Mouse (Mus musculus) stomach, embryonic 14.5 days (tissue): ENCODE results near the gene Sez6. TPM values are rescaled to one million over a fixed set of nuclear protein-coding genes. Genes with fewer than 3 reads are reported as not detected.

Source experiments
- ATAC-seq: fragments of 200-750 bp; cut with Nextera tagmentation; 2 replicates; pipeline ENCODE4 v1.8.0; 2017; ENCODE audit warnings: low read depth, moderate TSS enrichment; ENCODE audit not compliant: insufficient number of reproducible peaks, insufficient read depth, low FRiP score
- H3K27ac ChIP-seq: fragments of 300-500 bp; sonication (generic); 2 replicates; pipeline ENCODE4 v1.5.1; 2014; ENCODE audit warnings: mild to moderate bottlenecking, low read length, moderate library complexity, mixed read lengths
- H3K27me3 ChIP-seq: fragments of 300-500 bp; sonication (generic); 2 replicates; pipeline ENCODE4 v1.6.1; 2014; ENCODE audit warnings: low read length, control low read depth, mixed read lengths; ENCODE audit not compliant: control insufficient read depth, insufficient read depth
- H3K36me3 ChIP-seq: fragments of 300-500 bp; sonication (generic); 2 replicates; pipeline ENCODE4 v1.6.1; 2014; ENCODE audit warnings: mild to moderate bottlenecking, control low read depth, low read length, moderate library complexity, mixed read lengths; ENCODE audit not compliant: control insufficient read depth, insufficient read depth
- H3K4me1 ChIP-seq: fragments of 300-500 bp; sonication (generic); 2 replicates; pipeline ENCODE4 v1.6.1; 2014; ENCODE audit warnings: low read length, control low read depth, mixed read lengths; ENCODE audit not compliant: control insufficient read depth, insufficient read depth
- H3K4me2 ChIP-seq: fragments of 300-500 bp; sonication (generic); replicated peaks from 2 replicates; pipeline ENCODE4 v1.6.1; 2014; ENCODE audit warnings: low read depth, low read length, control low read depth
- H3K4me3 ChIP-seq: fragments of 300-500 bp; sonication (generic); 2 replicates; pipeline ENCODE4 v1.5.1; 2014; ENCODE audit warnings: low read depth, low read length, control low read depth
- H3K9ac ChIP-seq: fragments of 300-500 bp; sonication (generic); replicated peaks from 2 replicates; pipeline ENCODE4 v1.6.1; 2014; ENCODE audit warnings: low read depth, mild to moderate bottlenecking, control low read depth, low read length, moderate library complexity, mixed read lengths
- H3K9me3 ChIP-seq: fragments of 300-500 bp; sonication (generic); 2 replicates; pipeline ENCODE4 v1.6.1; 2016; ENCODE audit warnings: low read depth, low read length, control low read depth; ENCODE audit not compliant: control insufficient read depth
- WGBS: fragments of 180-500 bp; shearing (Covaris S2); extraction: QIAGEN DNeasy Blood & Tissue Kit; methylation state at CpG from one replicate; pipeline ENCODE4 v1.1.7; 2014; 5-methylcytosine and 5-hydroxymethylcytosine counted together
- polyA plus RNA-seq: library from polyadenylated mRNA; unstranded; fragments of >200 nt; fragmentation: Nextera tagmentation; extraction: Ambion mirVana; gene quantifications from 2 replicates; pipeline ENCODE4 v1.2.1, GENCODE M21; 2014

The Sez6 gene
- polyA plus RNA-seq, 1 experiment from 2014 or later: 2.1 TPM

DNA sequence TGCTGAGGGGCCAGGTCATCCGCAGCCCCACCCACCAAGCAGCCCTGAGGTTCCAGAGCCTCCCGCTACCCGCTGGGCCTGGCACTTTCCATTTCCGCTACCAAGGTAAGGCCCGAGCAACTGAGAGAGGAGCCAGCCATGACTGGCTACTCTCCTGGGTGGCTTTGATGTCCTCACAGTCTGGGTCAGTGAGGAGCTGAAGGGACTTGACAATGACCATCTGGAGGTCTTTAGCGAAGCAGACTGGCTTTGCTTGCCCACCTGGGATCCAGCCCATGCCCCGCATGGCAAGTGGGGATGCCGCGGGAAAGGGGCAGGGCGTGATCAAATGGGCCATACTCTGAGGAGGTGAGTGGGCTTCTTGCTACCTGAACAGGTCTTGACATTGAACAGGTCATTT is 32.3 kb downstream of the Sez6 start:
- H3K27me3 ChIP-seq: no peaks in the 10 kb centered on the region
- no peak overlapping the region for H3K4me3 ChIP-seq
- H3K36me3 ChIP-seq: no peaks in the 10 kb centered on the region
- no peaks in the 10 kb centered on the region for H3K4me1 ChIP-seq
- H3K4me2 ChIP-seq: no peak overlapping the region
- WGBS: 89% methylated on average over 10 of the region's 10 CpGs
- H3K9me3 ChIP-seq: no peaks in the 10 kb centered on the region
- H3K9ac ChIP-seq: no peak overlapping the region
- no peak for ATAC-seq
- no peak overlapping the region for H3K27ac ChIP-seq

DNA sequence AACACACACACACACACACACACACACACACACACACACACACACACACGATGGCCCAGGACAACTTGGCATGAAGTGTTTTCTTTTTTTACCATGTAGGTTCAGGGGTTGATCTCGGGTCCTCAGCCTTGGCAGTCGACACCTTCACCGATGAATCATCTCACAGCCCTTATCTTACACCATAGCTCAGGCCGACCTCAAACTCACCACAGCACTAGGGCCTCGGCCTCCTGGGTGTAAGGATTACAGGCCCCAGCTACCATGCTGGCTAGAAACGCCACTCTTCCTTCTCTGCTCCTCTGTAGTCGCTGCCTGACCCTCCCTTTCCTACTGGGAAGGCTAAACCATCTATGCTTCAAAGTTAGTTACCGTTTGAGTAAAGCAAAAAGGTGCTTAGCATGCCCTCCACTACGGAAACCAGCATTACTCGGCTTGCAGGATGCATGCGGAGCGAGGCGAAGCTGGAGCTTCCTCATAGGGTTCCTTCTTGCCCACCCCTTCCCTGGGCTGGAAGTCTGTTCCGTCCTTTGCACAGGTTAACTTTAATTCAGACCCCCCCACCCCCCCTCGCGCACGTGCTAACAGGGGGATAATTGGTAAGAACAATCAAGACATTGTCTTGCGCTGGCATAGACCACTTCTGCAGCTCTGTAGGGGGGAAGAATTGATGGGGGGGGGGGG is 34.0 kb downstream of the Sez6 start:
- Histone ChIP-seq H3K9ac (no peak overlapping the region), H3K36me3 (no peaks in the 10 kb centered on the region), H3K4me3 (no peak overlapping the region), H3K9me3 (no peaks in the 10 kb centered on the region), H3K4me2 (no peak overlapping the region), H3K27me3 (no peaks in the 10 kb centered on the region), H3K4me1 (no peaks in the 10 kb centered on the region), H3K27ac (no peak overlapping the region)
- no peak for ATAC-seq
- WGBS: 26% methylated on average over 19 of the region's 19 CpGs

- no peaks in the 10 kb centered on the region for H3K36me3 ChIP-seq
- H3K27me3 ChIP-seq: no peaks in the 10 kb centered on the region
- no peaks in the 10 kb centered on the region for H3K4me1 ChIP-seq
- H3K9ac ChIP-seq: no peak overlapping the region
- ATAC-seq: no peak
- H3K4me2 ChIP-seq: no peak overlapping the region
- no peak overlapping the region for H3K4me3 ChIP-seq
- H3K27ac ChIP-seq: no peak overlapping the region
- 30% methylated on average over 17 of the region's 17 CpGs for WGBS
- no peaks in the 10 kb centered on the region for H3K9me3 ChIP-seq
These were observed 34.8 kb downstream of the Sez6 start for GRCm38 (mm10) chr11:77965101-77966036.

DNA sequence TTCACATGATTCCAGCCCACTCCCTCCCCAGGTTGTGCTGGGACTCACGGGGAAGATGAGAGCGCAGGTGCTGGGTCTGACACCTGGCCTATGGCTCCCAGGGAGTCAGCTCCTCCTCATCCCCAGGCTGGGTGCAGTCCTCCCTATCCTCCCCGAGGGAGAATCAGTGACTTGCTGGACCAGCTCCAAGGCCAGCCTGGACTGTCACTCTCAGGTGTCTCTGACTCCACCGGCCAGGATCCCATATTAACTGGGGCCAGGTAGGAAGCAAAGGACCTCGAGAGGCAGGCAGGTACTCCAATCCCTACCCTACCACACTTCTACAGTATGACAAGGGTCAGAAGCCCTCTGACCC is 35.4 kb downstream of the Sez6 start:
- ATAC-seq: no peak
- WGBS: 59% methylated on average over 5 of the region's 5 CpGs
- Histone ChIP-seq H3K4me1 (no peaks in the 10 kb centered on the region), H3K9ac (no peak overlapping the region), H3K9me3 (no peaks in the 10 kb centered on the region), H3K27me3 (no peaks in the 10 kb centered on the region), H3K4me2 (no peak overlapping the region), H3K27ac (no peak overlapping the region), H3K36me3 (no peaks in the 10 kb centered on the region), H3K4me3 (no peak overlapping the region)

DNA sequence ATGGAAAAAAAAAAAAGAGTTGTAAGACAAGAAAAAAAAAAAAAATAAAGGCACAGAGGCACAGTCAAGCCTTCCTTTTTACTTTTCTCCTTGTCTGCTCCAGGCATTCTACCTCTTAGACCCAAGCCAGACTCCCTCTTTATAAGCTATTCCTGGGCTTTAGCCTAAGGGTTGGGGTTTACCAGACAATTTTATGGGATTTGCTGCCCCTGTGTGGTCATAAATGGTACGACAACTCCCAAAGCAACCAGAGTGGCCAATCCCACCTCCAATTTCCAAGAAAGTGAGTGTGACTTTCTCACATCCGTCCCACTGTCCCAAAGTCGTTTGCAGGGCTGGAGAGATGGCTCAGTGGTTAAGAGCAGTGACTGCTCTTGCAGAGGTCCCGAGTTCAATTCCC is 36.5 kb downstream of the Sez6 start:
- no peaks in the 10 kb centered on the region for H3K36me3 ChIP-seq
- ATAC-seq: no peak; the same call in 1 of the 2 replicates
- H3K4me3 ChIP-seq: no peak overlapping the region
- no peak overlapping the region for H3K9ac ChIP-seq
- no peaks in the 10 kb centered on the region for H3K4me1 ChIP-seq
- H3K27me3 ChIP-seq: no peaks in the 10 kb centered on the region
- H3K9me3 ChIP-seq: no peaks in the 10 kb centered on the region
- no peak overlapping the region for H3K27ac ChIP-seq
- 0% methylated on average over 4 of the region's 4 CpGs for WGBS
- no peak overlapping the region for H3K4me2 ChIP-seq

DNA sequence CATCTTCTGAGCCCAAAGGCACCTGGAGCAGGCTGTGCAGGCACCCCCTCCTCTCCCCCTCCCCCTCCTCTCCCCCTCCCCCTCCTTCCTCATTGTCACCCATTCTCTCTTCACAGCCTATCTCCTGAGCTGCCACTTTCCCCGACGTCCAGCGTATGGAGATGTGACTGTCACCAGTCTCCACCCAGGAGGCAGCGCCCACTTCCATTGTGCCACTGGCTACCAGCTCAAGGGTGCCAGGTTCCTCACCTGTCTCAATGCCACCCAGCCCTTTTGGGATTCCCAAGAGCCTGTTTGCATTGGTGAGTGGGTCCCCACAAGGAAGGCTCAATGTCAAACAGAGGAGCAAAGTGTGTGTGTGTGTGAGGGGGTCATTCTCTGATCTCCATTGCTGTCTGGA is 38.2 kb downstream of the Sez6 start:
- Histone ChIP-seq H3K9me3 (no peaks in the 10 kb centered on the region), H3K27ac (no peak overlapping the region), H3K9ac (no peak overlapping the region), H3K36me3 (no peaks in the 10 kb centered on the region), H3K4me1 (no peaks in the 10 kb centered on the region), H3K4me2 (no peak overlapping the region), H3K4me3 (no peak overlapping the region), H3K27me3 (no peaks in the 10 kb centered on the region)
- 68% methylated on average over 4 of the region's 4 CpGs for WGBS
- ATAC-seq: no peak

- 86% methylated on average over 6 of the region's 6 CpGs for WGBS
- ATAC-seq: no peak
These were observed 40.1 kb downstream of the Sez6 start for GRCm38 (mm10) chr11:77970718-77971117.

DNA sequence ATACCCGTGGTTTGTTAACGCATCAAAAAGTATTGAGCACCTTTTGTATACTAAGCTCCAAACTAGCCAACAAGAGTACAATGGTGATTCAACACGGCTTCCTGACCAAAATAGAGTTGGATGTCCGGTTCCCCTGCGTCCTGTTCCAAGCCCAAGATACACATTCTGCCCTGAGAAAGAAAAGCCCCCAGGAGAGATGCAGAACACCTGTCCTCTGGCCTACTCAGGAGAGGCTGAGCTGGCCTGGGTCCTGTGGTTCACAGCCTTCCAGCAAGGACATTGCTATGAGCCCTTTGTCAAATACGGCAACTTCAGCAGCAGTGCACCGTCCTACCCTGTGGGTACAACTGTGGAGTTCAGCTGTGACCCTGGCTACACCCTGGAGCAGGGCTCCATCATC is 42.9 kb downstream of the Sez6 start:
- Histone ChIP-seq H3K9me3 (no peaks in the 10 kb centered on the region), H3K4me1 (no peaks in the 10 kb centered on the region), H3K9ac (no peak overlapping the region), H3K4me2 (no peak overlapping the region), H3K4me3 (no peak overlapping the region), H3K27me3 (0 out of 2 replicates have a peak, but pooled peaks cover 2% of the 10 kb centered on the region), H3K36me3 (no peaks in the 10 kb centered on the region), H3K27ac (no peak overlapping the region)
- ATAC-seq: no peak
- WGBS: 81% methylated on average over 7 of the region's 7 CpGs

More at GRCm38 (mm10) chr11:77970718-77971117, 40.1 kb downstream of the Sez6 start:
- Histone ChIP-seq H3K27ac (no peak overlapping the region), H3K27me3 (0 out of 2 replicates have a peak, but pooled peaks cover 2% of the 10 kb centered on the region), H3K9ac (no peak overlapping the region), H3K4me1 (no peaks in the 10 kb centered on the region), H3K36me3 (no peaks in the 10 kb centered on the region), H3K4me2 (no peak overlapping the region), H3K9me3 (no peaks in the 10 kb centered on the region), H3K4me3 (no peak overlapping the region)
